Mouse (Mus musculus) midbrain, embryonic 10.5 days (tissue): ENCODE results near the gene Dpp7. TPM values are rescaled to one million over a fixed set of nuclear protein-coding genes. Genes with fewer than 3 reads are reported as not detected.

Experiments used
- polyA plus RNA-seq: library from polyadenylated mRNA; unstranded; fragments of >200 nt; fragmentation: Nextera tagmentation; extraction: Ambion mirVana; gene quantifications from 2 replicates; pipeline ENCODE4 v1.2.1, GENCODE M21; 2016

Gene Dpp7
- polyA plus RNA-seq, 1 experiment from 2014 or later, result 16.2 TPM

Other genes with a start within 250 kb of the Dpp7 start
- 65.8 and 74.1 TPM in 2 replicates for gene Nrarp, start 175.6 kb downstream of the Dpp7 start, polyA plus RNA-seq
- 1.3 and 1.9 TPM in 2 replicates for gene Tor4a, start 159.5 kb downstream of the Dpp7 start, polyA plus RNA-seq
- 131 and 140 TPM in 2 replicates for gene Nelfb, start 144.9 kb downstream of the Dpp7 start, polyA plus RNA-seq
- gene Stpg3, start 141.7 kb downstream of the Dpp7 start, polyA plus RNA-seq, result not detected in 2 replicates
- gene Fam166a, start 137.6 kb downstream of the Dpp7 start, polyA plus RNA-seq, result 0.62 TPM in 1 of 2 replicates, not detected in the other
- gene Tubb4b, start 131.7 kb downstream of the Dpp7 start, polyA plus RNA-seq, result 682 and 743 TPM in 2 replicates
- not detected in 2 replicates for gene Slc34a3, start 122.0 kb downstream of the Dpp7 start, polyA plus RNA-seq
- not detected in 2 replicates for gene Rnf224, start 119.6 kb downstream of the Dpp7 start, polyA plus RNA-seq
- gene Rnf208, start 114.1 kb downstream of the Dpp7 start, polyA plus RNA-seq, result 28.3 and 32.0 TPM in 2 replicates
- 0.21 and 0.22 TPM in 2 replicates for gene Cysrt1, start 113.9 kb downstream of the Dpp7 start, polyA plus RNA-seq
- gene AL732309.1, start 109.5 kb downstream of the Dpp7 start, polyA plus RNA-seq, result 7.2 and 8.6 TPM in 2 replicates
- gene Tmem203, start 100.9 kb downstream of the Dpp7 start, polyA plus RNA-seq, result 19.1 and 20.2 TPM in 2 replicates
- 7.5 and 7.8 TPM in 2 replicates for gene Tprn, start 93.7 kb downstream of the Dpp7 start, polyA plus RNA-seq
- gene Ssna1, start 83.9 kb downstream of the Dpp7 start, polyA plus RNA-seq, result 243 and 252 TPM in 2 replicates
- 141 and 153 TPM in 2 replicates for gene Anapc2, start 83.9 kb downstream of the Dpp7 start, polyA plus RNA-seq
- not detected in 2 replicates for gene Tmem210, start 68.2 kb downstream of the Dpp7 start, polyA plus RNA-seq
- gene Lrrc26, start 66.4 kb downstream of the Dpp7 start, polyA plus RNA-seq, result not detected in 2 replicates
- 1.5 and 1.8 TPM in 2 replicates for gene Grin1, start 37.2 kb downstream of the Dpp7 start, polyA plus RNA-seq
- 55.6 and 62.8 TPM in 2 replicates for gene Man1b1, start 24.0 kb downstream of the Dpp7 start, polyA plus RNA-seq
- gene Uap1l1, start 9.3 kb upstream of the Dpp7 start, polyA plus RNA-seq, result 6.0 and 8.4 TPM in 2 replicates
- gene Sapcd2, start 16.0 kb upstream of the Dpp7 start, polyA plus RNA-seq, result 73.4 and 86.4 TPM in 2 replicates
- 0.26 TPM in 1 of 2 replicates, not detected in the other for gene Entpd2, start 39.5 kb upstream of the Dpp7 start, polyA plus RNA-seq
- 80.6 and 125 TPM in 2 replicates for gene Npdc1, start 43.0 kb upstream of the Dpp7 start, polyA plus RNA-seq
- gene Fut7, start 66.9 kb upstream of the Dpp7 start, polyA plus RNA-seq, result not detected in 2 replicates
- gene Abca2, start 72.3 kb upstream of the Dpp7 start, polyA plus RNA-seq, result 6.2 and 8.1 TPM in 2 replicates
- gene Clic3, start 100.5 kb upstream of the Dpp7 start, polyA plus RNA-seq, result 1.1 and 1.9 TPM in 2 replicates
- gene Paxx, start 104.7 kb upstream of the Dpp7 start, polyA plus RNA-seq, result 17.4 and 26.4 TPM in 2 replicates
- 0.16 TPM in 1 of 2 replicates, not detected in the other for gene Ptgds, start 113.7 kb upstream of the Dpp7 start, polyA plus RNA-seq
- not detected in 2 replicates for gene Lcn12, start 137.6 kb upstream of the Dpp7 start, polyA plus RNA-seq
- gene Fbxw5, start 144.4 kb upstream of the Dpp7 start, polyA plus RNA-seq, result 91.2 and 108 TPM in 2 replicates
- 5.2 and 5.6 TPM in 2 replicates for gene C8g, start 145.4 kb upstream of the Dpp7 start, polyA plus RNA-seq
- gene Traf2, start 190.6 kb upstream of the Dpp7 start, polyA plus RNA-seq, result 38.9 and 41.4 TPM in 2 replicates
- 344 and 364 TPM in 2 replicates for gene Edf1, start 201.5 kb upstream of the Dpp7 start, polyA plus RNA-seq
- 6.7 and 7.8 TPM in 2 replicates for gene Mamdc4, start 218.5 kb upstream of the Dpp7 start, polyA plus RNA-seq
- gene Phpt1, start 218.9 kb upstream of the Dpp7 start, polyA plus RNA-seq, result 159 and 187 TPM in 2 replicates
- gene Ajm1, start 225.4 kb upstream of the Dpp7 start, polyA plus RNA-seq, result 0.05 and 0.27 TPM in 2 replicates